Mouse (Mus musculus): ENCODE results near the gene Cdyl2.

Gene Cdyl2

GRCm38 (mm10) chr8:116732684-116733647 lies at the start of gene Cdyl2:
TSS of gene Cdyl2 (minus strand) at chr8:116732991.
- peak; percentile 88 for DNase-seq (ENCODE audit: low read depth)

DNA sequence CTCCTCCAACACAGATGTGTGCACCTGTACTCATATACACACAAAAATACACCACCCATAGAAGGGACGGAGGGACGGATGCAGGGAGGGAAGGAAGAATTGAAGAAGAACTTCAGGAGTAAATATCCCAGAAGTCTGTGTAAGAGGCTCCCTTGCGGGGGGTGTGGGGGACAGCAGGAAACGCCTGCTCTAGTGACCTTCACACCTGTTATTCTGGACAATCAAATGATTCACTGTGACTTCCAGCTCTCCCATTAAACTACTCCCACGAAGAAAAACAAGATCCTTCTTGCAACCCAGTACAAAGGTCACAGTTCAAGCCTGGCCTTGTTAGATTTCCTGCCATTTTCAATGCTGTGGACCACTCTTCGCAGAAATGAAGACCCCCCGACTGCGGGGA lies 47.8 kb upstream of the Cdyl2 start:
- no peak for DNase-seq (ENCODE audit: low read depth)

GRCm38 (mm10) chr8:116774220-116774619 lies 41.4 kb upstream of the Cdyl2 start:
- no peak for DNase-seq (ENCODE audit: low read depth)

DNA sequence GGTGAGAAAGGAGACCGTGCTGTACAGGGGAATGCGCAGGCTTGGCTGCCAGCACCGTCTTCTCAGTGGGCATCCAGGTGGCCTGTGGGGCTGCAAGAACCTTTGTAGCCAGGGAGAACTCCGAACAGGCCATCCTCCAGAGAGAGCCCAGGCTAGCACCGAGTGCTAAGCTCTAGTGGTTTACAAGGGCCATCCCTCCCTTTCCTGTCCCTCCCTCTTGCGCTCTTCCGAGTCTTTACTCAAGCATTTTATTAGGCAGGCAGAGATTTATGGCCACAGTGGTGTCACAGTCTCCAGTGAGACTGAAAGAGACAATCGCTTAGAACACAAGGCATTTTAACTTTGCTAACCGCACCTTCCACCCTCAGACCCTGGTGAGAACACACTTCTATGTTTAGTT lies 39.9 kb upstream of the Cdyl2 start:
- no peak for DNase-seq (ENCODE audit: low read depth)

- no peak for DNase-seq (ENCODE audit: low read depth)
These were observed 39.1 kb upstream of the Cdyl2 start for GRCm38 (mm10) chr8:116771797-116772343.

DNA sequence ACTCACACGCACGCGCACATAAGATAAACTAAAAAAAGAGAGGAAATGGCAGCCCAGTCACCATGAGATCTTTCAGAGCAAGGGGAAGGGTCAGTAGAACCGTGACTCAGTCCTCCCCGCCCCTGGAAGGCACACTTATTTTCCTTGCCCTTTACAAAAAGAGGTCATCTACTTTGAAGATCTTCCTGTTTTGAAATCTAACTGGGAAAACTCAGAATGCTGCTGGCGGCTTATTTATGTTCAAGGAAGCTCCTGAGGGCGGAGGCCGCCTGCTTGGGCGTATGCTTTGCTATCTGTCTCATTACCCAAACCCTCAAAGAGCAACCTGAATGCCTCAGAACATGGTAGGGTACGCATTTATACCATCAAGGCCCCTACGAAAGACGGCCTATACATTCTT lies 38.0 kb upstream of the Cdyl2 start:
- DNase-seq (ENCODE audit: low read depth) = no peak

- DNase-seq (ENCODE audit: low read depth) = no peak
These were observed 23.4 kb upstream of the Cdyl2 start for GRCm38 (mm10) chr8:116756174-116756573.

- DNase-seq (ENCODE audit: low read depth) = peak; percentile 80
These were observed 22.8 kb upstream of the Cdyl2 start for GRCm38 (mm10) chr8:116755557-116755956.

GRCm38 (mm10) chr8:116740726-116741125 lies 7.9 kb upstream of the Cdyl2 start:
- no peak for DNase-seq (ENCODE audit: low read depth)

GRCm38 (mm10) chr8:116735306-116735705 lies 2.5 kb upstream of the Cdyl2 start:
- no peak for DNase-seq (ENCODE audit: low read depth)

GRCm38 (mm10) chr8:116734176-116734575 lies 1.4 kb upstream of the Cdyl2 start:
- DNase-seq (ENCODE audit: low read depth) = no peak

- DNase-seq (ENCODE audit: low read depth) = no peak
These were observed 840 bp upstream of the Cdyl2 start for GRCm38 (mm10) chr8:116733648-116734014.

DNA sequence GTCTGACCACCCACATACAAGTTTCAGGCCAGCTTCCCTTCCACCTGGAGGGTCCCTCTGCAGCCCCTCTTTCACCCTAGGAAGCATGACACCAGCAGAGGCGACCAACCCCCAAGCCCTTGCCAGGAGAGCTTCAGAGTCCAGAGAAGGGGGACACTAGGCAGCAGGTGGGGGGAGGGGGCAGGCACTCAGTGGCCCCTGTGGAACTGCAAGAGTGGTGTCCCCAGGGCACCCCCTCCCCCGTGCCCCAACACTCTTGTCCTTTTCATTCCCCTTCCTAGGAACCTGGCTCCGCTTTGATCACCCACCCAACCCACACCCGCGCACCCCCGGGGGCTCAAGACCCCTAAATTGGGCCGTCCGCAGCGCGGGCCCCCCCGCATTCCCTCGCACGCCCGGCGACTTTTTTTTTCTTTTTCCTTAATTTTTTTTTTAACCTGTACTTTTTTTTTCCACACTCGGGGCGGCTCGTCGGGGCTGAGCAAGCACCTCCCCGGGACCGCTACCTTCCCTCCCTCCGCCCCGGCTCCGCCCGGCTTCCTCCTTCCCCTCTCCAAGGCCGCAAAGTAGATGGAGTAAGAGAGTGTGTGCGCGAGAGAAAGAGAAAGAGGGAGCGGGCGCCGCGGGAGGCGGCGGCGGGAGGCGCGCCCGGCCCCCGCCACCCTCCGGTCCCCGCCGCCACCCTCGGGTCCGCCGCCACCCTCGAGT lies 661 bp downstream of the Cdyl2 start:
- peak; percentile 16 for DNase-seq (ENCODE audit: low read depth)

DNA sequence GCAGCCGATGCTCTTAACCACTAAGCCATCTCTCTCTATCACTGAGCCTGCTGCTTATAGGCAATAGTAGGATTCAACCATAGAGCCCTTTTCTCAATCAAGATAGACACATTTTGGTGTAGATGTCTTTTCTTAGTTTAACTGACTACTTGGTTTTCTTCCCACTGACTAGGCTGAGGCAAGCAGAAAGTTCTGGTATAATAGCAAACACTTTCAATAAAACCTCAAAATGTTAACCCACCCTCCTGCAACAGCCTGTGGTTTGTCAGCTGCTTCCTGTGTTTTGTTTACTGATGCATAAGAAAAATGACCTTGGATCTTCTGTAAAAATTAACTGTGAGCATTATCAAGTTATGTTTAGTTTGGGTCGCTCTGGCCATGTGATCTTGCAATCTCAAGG lies 11.3 kb downstream of the Cdyl2 start:
- DNase-seq (ENCODE audit: low read depth) = peak; percentile 33

DNA sequence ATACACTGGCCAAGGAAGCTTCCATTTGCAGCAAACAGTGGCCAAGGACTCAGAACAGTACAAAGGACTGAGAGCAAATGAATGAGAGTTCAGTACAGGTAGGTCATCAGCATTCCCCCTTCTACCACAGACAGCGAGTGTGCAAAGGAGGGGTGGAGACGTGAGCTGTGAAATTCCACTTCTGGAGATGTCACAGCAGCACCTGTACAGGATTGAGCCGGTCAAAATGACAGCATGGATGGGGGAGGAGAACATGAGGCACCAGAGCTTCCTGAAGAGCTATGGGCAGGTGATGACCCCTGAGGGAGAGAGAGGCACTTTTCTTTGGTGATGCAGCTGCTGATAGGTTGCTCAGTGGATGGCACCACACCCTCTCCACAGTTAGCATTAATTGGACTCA lies 25.3 kb downstream of the Cdyl2 start:
- DNase-seq (ENCODE audit: low read depth) = no peak

GRCm38 (mm10) chr8:116702501-116702900 lies 30.3 kb downstream of the Cdyl2 start:
- DNase-seq (ENCODE audit: low read depth) = peak; percentile 41

DNA sequence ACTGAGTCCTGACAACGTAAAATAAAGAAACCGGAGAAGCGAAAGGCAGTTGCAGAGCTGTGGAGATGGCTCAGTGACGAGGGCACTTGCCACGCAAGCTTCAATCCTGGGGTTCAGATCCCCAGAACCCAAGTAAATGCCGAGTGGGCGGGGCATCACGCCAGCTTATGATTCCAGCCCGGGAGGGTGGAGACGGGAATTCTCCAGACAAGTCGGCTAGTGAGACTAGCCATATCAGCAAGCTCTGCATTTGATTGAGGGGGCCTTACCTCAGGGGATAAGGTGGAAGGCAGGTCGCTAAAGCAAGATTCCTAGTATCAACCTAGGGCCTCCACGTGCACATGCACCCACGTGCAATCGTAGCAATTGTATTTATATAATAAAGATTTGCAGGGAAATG lies 39.9 kb downstream of the Cdyl2 start:
- DNase-seq (ENCODE audit: low read depth) = no peak

- peak; percentile 50 for DNase-seq (ENCODE audit: low read depth)
These were observed 43.0 kb downstream of the Cdyl2 start for GRCm38 (mm10) chr8:116689741-116690140.

GRCm38 (mm10) chr8:116676174-116676573 lies 56.6 kb downstream of the Cdyl2 start:
- DNase-seq (ENCODE audit: low read depth) = no peak

DNA sequence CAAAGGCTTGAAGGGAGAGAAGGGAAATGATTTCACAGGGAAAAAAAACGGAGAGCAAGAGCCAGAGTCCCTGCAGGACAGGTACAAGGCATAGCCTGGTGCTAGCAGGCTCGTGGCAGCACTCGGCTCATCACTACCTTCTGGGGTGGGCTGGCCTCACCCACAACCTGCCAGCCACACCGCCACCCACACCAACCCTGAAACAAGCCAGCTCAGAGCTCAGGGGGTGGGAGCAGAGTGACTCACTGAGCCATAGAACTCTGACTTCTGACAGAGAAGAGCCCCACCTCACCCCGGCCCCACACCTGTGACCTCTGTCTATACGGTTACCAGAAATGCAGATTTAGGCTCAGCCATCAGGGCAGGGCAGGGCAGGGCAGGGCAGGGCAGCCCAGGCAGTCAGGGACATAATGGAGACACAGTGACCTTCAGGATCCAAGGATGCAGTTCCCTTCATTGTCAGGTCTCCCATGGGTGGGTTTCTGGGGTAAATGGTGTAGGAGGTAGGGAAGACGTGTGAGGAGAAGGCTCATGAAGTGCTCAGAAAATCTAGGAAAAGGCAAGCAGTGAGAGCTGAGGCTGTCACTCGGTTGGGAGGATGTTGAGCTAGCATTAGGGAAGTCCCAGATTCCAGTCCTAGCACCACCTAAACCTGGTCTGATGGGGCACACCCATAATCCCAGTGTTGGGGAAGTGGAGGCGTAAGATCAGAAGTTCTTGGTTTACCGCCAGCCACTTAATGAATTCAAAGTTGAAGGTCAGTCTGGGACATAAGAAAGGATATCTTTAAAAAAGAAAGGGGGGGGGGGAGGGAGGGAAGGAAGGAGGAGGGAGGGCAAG lies 58.6 kb downstream of the Cdyl2 start:
- no peak for DNase-seq (ENCODE audit: low read depth)

DNA sequence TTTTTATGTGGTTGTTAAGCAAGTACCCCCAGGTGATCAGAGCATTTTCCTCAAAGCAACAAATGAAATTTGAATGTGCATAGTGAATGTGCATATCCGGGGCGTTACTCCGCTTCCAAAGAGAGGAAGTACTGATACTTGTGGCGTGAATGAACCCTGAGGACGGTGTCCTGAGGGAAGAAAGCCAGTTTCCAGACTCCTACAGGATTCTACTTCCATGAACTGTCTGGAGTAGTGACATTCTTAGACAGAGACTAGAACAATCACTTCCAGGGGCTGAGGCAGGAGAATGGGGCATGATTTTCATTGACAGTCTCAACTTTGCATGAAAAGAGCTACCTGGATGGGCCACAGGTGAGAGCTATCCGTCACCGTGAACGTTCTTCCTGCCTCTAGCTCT lies 59.3 kb downstream of the Cdyl2 start:
- no peak for DNase-seq (ENCODE audit: low read depth)

GRCm38 (mm10) chr8:116673052-116673451 lies 59.7 kb downstream of the Cdyl2 start:
- DNase-seq (ENCODE audit: low read depth) = no peak

Data from naive thymus-derived CD4-positive, alpha-beta T cell, adult 2 months (primary cell).